Mouse (Mus musculus): Measurements from ENCODE around the gene Elovl6.

The Elovl6 gene

DNA sequence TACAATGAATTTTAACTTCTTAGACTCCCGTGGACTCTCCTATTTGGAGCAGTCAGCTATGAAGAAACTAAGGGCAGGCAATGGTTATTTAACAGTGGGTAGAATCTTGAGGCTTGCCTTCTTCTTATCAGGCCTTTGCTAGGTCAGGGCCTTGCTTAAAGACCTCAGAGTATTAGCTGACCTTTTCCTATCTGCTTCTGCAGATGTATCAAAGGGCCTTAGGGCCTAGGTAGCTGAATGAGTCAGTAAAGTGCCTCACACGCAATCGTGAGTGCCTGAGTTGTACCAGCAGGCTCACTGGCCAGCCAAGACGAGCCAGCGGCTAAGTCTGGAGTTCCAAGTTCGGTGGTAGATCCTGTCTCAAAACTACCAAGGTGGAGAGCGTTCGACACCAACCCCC, 33.3 kb downstream of the Elovl6 start:
- in situ Hi-C loops (cut with MseI, MboI), result no loop called here

DNA sequence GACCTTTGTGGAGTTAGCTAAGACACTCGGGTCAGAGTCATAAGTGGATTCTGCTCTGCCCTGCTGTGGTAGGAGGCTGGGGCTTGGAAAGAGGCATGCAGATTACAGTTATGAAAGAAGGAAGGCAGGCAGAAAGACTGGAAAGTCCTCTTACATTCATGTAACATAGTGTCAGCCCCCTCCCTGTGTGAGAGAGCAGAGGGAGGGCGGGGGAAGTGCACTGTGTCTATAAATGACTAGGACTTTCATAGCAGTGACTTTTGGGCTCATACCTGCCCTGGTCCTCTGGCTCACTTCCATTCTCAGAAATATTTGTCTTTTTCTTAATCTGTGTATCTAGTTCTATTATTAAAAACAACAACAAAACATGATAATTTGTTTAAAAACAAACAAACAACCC, 33.9 kb downstream of the Elovl6 start:
- in situ Hi-C loops (cut with MseI, MboI), result no loop called here

DNA sequence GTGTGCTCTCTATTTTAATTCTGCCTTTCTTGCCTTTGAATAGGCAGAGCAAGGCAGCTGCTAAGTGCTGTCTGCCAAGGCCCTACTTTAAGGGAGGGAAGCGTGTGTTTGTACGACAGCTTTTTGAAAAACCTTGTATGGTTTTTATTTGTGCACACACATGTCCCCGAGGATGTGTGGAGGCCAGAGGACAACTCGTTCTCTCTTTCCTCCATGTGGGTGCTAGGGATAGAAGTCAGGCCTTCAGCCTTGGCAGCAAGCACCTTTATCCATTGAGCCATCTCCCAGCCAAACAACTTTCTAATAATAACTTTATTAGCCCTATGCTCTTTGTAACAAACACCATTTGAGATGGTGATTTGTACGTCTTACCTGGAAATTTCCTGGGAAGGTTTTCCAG, 34.7 kb downstream of the Elovl6 start:
- in situ Hi-C loops (cut with MseI, MboI), result no loop called here

DNA sequence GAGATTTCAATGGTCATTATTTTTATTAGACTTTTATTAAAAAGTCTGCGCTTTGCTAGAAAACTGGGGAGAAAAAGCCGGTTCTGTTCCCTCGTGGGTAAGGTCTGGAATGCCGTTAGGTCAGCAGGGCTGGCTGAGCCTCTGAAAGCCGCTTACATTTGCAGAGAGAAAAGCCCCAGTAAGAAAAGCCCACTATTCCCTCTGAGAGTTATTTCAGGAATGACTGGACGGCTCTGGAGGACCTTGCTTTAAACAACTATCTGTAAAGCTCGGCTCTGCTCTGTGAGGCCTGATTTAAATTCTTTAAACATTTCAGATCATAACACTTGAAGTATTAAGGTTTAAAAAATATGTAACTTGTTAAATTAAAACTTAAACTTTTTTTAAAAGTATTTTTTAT, 36.4 kb downstream of the Elovl6 start:
- in situ Hi-C loops (cut with MseI, MboI), result no loop called here

- in situ Hi-C loops (cut with MseI, MboI), result no loop called here
These were observed 38.8 kb downstream of the Elovl6 start for GRCm38 (mm10) chr3:129570989-129571388.

DNA sequence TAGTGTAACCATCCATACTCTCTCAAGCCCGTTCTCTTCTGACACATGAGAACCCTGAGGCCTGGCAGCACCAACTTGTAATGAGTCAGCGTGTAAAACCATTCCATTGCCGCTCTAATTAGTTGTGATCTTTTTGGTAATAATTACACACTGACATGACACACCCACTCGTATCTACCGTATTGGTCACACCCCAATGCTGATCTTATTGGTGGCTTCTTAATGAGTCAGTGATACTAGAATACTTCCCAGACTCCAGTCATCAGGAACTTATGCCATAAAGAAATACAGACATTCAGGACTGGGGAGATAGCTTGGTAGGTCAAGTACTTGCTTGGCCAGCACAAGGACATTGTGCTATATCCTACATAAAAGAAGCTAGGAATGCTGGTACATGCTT, 39.5 kb downstream of the Elovl6 start:
- in situ Hi-C loops (cut with MseI, MboI), result no loop called here

DNA sequence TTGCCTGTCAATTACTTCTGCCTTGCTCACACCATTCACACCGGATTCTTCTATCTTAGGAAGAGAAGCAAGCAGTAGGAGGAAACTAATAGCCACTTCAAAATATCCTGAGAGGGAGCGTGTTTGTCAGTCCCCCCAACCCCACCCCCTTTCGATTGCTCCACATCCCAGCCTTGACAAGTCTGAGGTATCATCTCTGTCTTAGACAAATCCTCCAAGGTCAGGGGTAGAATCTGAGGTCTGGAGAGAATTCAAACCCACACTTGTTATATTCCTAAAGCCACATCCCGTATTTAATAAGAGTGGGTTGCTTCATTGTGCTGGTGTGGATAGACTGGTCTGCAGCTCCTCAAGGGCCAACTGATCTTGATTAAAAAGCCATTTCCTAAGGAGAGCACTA, 40.8 kb downstream of the Elovl6 start:
- in situ Hi-C loops (cut with MseI, MboI), result no loop called here

DNA sequence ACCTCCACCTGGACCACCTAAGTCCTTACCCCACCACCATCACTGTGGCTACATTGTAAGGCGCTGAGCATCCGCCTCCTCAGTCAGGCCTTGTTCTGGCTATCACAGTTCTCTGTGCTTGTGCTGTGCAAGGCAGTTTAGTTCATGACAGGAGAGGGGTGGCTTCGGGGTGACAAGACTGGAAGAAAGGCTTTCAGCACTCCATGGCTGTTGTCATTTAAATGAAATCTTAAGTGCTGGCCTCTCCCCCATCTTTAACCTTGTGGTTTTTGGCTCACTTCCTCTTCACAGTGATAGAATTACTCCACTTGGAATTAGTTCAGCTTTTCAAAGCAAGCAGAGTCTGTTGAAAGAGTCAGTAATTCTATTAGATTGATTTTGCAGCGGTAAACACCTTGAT, 41.5 kb downstream of the Elovl6 start:
- in situ Hi-C loops (cut with MseI, MboI), result no loop called here

DNA sequence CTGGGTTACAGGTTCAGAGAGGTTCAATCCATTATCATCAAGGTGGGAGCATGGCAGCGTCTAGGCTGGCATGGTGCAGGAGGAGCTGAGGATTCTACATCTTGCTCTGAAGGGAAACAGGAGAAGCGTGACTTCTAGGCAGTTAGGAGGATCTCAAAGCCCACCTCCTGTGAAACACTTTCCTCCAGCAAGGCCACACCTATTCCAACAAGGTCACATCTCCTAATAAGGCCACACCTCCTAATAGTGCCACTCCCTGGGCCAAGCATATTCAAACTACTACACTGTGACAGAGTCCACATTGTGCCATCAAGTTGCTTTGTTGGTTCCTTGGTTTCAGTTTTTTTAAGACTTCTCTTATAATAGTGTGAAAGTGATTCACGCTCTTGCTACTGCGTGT, 42.9 kb downstream of the Elovl6 start:
- in situ Hi-C loops (cut with MseI, MboI), result no loop called here

- in situ Hi-C loops (cut with MseI, MboI), result no loop called here
These were observed 44.4 kb downstream of the Elovl6 start for GRCm38 (mm10) chr3:129576522-129576921.

DNA sequence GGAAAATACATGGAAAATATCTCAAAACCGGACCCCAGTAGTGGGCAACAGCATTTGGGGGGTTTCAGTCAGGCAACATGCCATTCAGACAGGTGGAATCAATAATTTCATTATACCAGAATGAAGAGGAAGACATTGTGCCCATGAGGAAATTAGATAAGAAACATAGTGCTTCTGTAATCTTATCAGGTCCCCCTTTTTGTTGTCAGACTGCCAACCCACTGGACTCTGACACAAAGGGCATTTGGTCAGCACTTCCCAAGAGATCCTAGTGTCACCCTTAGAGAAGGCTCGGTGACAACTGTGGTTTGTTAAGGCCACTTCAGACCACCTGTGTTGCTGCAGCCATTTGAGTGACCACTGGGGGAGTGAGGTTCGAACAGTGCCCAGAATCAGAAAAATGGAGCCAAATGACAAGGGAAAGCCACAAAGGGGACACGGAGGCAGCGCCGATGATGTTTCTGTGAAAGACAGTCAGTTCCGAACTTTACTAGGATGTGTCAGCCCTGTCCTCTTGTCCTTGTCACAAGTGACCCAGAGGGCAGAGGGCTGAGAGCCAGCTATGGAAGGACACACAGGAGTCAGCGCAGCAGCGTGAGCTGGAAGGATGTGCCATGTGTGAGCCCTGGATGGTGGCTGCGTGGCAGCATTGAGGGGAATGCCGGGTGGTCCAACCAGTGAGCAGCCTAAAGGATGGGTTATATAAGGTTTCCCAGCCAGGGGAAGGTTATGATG, 46.8 kb downstream of the Elovl6 start:
- in situ Hi-C loops (cut with MseI, MboI), result no loop called here

DNA sequence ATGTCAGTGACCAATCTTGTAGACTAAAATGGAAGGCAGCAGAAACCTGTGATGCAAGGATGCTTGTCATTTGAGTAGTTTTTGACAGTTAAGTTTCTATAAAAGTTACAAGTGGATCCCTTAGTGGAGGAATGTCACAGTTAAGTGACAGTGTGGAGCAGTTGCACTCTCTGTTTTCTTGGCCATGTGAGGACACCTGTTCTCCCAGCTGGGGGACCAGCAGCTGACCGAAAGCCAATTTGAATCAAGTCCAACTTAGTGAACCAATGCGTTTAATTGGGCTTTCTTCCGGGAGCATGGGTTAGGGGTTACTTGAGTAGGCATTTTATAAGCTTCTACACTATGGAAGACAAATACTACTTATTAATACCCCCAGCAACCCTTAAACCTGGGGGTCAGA, 48.9 kb downstream of the Elovl6 start:
- in situ Hi-C loops (cut with MseI, MboI), result no loop called here

DNA sequence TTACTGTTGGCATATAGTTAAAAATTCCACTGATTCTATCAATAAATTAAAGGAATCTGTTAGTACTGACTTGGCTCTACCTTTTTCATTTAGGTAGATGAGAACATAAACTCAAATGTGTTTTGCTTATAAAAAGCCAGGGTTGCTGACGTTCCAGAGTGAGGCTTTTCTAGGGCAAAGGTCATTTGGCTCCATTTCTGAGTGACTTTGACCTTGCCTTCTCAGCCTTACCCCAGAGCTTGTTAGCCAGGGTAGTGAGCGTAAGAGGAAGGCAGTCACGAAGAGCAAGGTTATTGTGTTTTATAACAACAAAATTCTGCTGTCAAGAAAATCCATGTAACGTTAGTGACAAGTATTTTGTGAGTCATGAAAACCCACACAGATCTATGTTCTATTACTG, 50.3 kb downstream of the Elovl6 start:
- in situ Hi-C loops (cut with MseI, MboI), result no loop called here

- in situ Hi-C loops (cut with MseI, MboI), result no loop called here
These were observed 51.1 kb downstream of the Elovl6 start for GRCm38 (mm10) chr3:129583290-129583689.

DNA sequence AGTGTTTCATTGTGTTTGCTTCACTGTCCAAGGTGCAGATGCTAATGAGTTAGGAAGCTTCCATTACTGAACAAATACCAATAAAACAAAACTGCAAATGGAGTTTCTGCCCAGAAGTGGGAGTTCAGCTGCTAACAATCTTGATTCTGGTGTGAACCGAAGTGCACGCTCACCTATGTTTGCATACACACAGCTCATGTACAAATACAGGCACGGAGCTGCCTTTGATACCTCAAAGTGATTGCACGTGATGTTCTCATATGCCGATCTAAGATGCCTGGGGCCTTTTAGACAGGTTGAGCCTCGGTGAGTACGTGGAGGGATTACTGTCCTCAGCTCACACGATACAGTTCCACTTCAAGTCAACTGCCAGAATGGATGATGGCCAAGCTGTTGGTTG, 55.8 kb downstream of the Elovl6 start:
- in situ Hi-C loops (cut with MseI, MboI), result no loop called here

- in situ Hi-C loops (cut with MseI, MboI), result no loop called here
These were observed 56.6 kb downstream of the Elovl6 start for GRCm38 (mm10) chr3:129588753-129589152.

GRCm38 (mm10) chr3:129589705-129590104, 57.5 kb downstream of the Elovl6 start:
- in situ Hi-C loops (cut with MseI, MboI), result no loop called here

GRCm38 (mm10) chr3:129590548-129591226, 58.5 kb downstream of the Elovl6 start:
- in situ Hi-C loops (cut with MseI, MboI), result no loop called here

- in situ Hi-C loops (cut with MseI, MboI), result no loop called here
These were observed 59.1 kb downstream of the Elovl6 start for GRCm38 (mm10) chr3:129591251-129591650.

- in situ Hi-C loops (cut with MseI, MboI), result no loop called here
These were observed 59.6 kb downstream of the Elovl6 start for GRCm38 (mm10) chr3:129591761-129592160.

DNA sequence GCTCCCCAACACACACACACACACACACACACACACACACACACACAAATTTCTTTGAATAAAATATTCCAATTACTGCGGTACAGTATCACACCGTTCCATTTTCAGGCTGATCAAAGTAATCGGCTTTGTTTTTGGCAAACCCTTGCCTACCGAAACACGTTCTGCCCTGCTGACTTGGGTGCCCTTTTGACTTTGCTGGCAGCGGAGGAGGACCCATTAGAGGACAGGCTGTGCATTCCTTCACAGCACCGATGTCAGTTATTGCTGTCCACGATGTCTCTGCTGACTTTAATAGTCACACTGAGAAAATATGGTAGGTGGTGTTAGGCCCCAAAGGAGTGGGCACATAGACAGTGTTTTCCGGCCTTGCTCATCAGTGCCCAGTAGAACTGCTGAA, 60.8 kb downstream of the Elovl6 start:
- in situ Hi-C loops (cut with MseI, MboI), result no loop called here

GRCm38 (mm10) chr3:129593735-129594134, 61.6 kb downstream of the Elovl6 start:
- in situ Hi-C loops (cut with MseI, MboI), result no loop called here

- in situ Hi-C loops (cut with MseI, MboI), result no loop called here
These were observed 63.9 kb downstream of the Elovl6 start for GRCm38 (mm10) chr3:129596098-129596497.

DNA sequence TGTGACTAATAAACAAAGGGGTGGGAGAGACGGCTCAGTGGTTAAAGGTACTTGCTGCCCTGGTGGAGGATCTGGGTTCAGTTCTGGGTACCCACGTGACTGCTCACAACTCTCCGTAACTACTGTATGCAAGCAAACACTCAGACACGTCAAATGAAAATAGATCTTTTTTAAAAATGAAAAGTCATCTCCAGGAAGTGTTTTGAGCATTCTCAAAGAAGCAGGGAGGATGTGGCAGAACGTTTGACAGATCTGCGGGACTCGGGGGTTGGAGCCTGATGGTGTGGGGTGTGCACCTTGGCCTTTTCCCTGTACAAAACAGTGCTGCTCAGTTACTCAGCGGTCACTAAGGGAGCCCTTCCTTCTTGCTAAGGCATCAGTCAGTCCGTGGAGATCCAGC, 70.1 kb downstream of the Elovl6 start:
- in situ Hi-C loops (cut with MseI, MboI), result no loop called here
